Mouse (Mus musculus) neural tube, embryonic 14.5 days (tissue): ENCODE results near the gene Tmem60. TPM values are rescaled to one million over a fixed set of nuclear protein-coding genes. Genes with fewer than 3 reads are reported as not detected.
A peak's percentile ranks its signal among the peaks of the same experiment; 100 is the strongest.

Experiments used
- ATAC-seq: fragments of 200-750 bp; cut with Nextera tagmentation; 2 replicates; pipeline ENCODE4 v1.8.0; 2017; ENCODE audit warnings: low read depth, mild to moderate bottlenecking, moderate TSS enrichment, moderate library complexity
- H3K27ac ChIP-seq: fragments of 300-500 bp; sonication (generic); 2 replicates; pipeline ENCODE4 v1.5.1; 2014; ENCODE audit warnings: low read depth, mild to moderate bottlenecking, control low read depth, low read length, moderate library complexity, mixed read lengths
- H3K27me3 ChIP-seq: fragments of 300-500 bp; sonication (generic); 2 replicates; pipeline ENCODE4 v1.6.1; 2014; ENCODE audit warnings: low read length; ENCODE audit not compliant: control insufficient read depth, insufficient read depth
- H3K36me3 ChIP-seq: fragments of 300-500 bp; sonication (generic); 2 replicates; pipeline ENCODE4 v1.6.1; 2014; ENCODE audit warnings: low read length, mixed read lengths; ENCODE audit not compliant: control insufficient read depth, insufficient read depth
- H3K4me1 ChIP-seq: fragments of 300-500 bp; sonication (generic); 2 replicates; pipeline ENCODE4 v1.6.1; 2014; ENCODE audit warnings: low read length; ENCODE audit not compliant: control insufficient read depth, insufficient read depth
- H3K4me2 ChIP-seq: fragments of 300-500 bp; sonication (generic); 2 replicates; pipeline ENCODE4 v1.6.1; 2014; ENCODE audit warnings: mild to moderate bottlenecking, low read depth, low read length, control low read depth
- H3K4me3 ChIP-seq: fragments of 300-500 bp; sonication (generic); 2 replicates; pipeline ENCODE4 v1.5.1; 2014; ENCODE audit warnings: low read depth, low read length, control low read depth, mixed read lengths
- H3K9ac ChIP-seq: fragments of 300-500 bp; sonication (generic); replicated peaks from 2 replicates; pipeline ENCODE4 v1.6.1; 2014; ENCODE audit warnings: low read depth, mild to moderate bottlenecking, control low read depth, low read length, mixed read lengths
- H3K9me3 ChIP-seq: fragments of 300-500 bp; sonication (generic); 2 replicates; pipeline ENCODE4 v1.6.1; 2016; ENCODE audit warnings: low read length; ENCODE audit not compliant: control insufficient read depth
- WGBS: fragments of 180-500 bp; shearing (Covaris S2); extraction: QIAGEN DNeasy Blood & Tissue Kit; methylation state at CpG from one replicate; pipeline ENCODE4 v1.1.7; 2014; 5-methylcytosine and 5-hydroxymethylcytosine counted together
- polyA plus RNA-seq: library from polyadenylated mRNA; unstranded; fragments of >200 nt; fragmentation: Nextera tagmentation; extraction: Ambion mirVana; gene quantifications from 2 replicates; pipeline ENCODE4 v1.2.1, GENCODE M21; 2014

Tmem60 gene
- polyA plus RNA-seq, 1 experiment from 2014 or later, result 77.9 TPM

DNA sequence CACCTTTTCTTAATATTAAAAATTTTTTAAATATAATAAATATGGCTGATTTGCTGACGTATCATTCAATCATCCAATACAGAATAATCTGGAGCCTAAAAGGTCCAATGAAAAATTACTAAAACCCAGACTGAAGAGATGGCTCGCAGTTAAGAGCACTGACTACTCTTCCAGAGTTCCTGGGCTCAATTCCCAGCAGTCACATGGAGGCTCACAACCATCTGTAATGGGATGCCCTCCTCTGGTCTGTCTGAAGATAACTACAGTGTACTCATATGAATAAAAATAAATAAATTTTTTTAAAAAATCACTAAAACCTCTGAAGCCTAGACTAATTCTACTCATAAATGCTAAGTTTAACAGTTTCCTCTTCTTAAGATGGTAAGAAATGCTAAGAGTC, 20.1 kb upstream of the Tmem60 start:
- H3K27me3 ChIP-seq, result no peaks in the 10 kb centered on the region
- no peak overlapping the region for H3K4me3 ChIP-seq
- no peak overlapping the region for H3K27ac ChIP-seq
- no peaks in the 10 kb centered on the region for H3K4me1 ChIP-seq
- no peaks in the 10 kb centered on the region for H3K36me3 ChIP-seq
- WGBS, result 96% methylated on average over 2 of the region's 2 CpGs
- no peak for ATAC-seq
- H3K4me2 ChIP-seq, result no peak overlapping the region
- H3K9ac ChIP-seq, result no peak overlapping the region
- H3K9me3 ChIP-seq, result no peaks in the 10 kb centered on the region

DNA sequence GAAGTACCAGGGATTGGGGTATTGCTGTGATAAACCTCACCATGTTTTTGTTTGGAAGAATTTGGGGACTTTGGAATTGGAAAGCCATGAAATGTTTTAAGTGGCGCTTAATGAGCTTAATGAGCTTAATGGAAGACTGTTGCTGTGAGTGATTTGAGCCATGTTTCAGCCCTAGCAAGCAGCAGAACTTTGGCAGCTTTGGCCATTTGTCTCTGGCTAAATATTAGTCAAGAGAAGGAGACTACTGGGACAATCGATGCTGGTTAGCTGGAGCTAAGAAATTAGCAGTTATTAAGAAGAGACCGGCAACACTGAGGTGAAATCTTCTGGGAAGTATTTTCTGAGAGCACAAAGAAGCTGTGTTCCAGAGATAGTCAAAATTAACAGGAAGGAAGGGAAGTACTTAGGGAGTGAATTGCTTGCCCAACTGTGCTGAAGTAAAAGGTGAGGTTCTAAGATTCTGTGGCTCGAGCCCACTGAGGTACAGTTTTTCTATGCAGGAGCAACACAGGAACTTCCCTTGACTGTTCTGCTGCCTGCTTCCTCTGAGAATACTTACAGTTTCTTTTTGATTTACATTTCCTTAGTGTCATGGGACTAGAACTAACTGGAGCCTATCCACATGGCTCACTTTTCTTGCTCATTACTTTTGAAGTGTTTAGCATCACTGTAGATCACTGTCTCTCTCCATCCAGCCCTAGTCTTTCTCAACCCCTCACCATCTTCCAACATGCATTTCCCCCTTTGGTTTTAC, 17.6 kb upstream of the Tmem60 start:
- 75% methylated on average over 4 of the region's 4 CpGs for WGBS
- Histone ChIP-seq H3K4me1 (no peaks in the 10 kb centered on the region), H3K4me3 (no peak overlapping the region), H3K9me3 (no peaks in the 10 kb centered on the region), H3K36me3 (no peaks in the 10 kb centered on the region), H3K27me3 (no peaks in the 10 kb centered on the region), H3K9ac (no peak overlapping the region), H3K4me2 (no peak overlapping the region), H3K27ac (no peak overlapping the region)
- no peak for ATAC-seq

DNA sequence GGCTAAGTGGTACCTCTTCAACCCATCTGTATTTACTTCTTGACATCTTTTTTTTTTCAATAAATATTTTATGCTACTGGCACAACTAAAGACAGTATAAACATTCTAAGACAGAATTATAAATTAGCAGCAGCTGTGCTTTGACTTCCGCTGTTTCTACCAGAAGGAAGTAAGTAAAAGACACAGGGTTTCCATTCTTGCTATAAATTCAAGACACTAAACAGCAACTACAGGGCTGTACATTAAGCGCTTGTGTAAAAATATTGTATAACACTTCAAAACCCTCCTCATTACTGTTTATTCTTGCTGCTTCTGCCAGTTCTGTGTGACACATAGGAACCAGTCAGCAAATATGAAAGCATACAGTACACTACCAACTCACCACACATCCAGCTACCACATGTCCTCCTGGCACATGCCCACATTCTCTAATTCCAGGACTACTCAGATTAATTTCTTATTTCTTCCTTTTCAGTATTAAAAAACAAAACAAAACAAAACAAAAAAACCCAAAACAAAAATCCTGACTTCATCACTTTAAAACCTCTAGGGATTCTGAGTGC, 16.7 kb upstream of the Tmem60 start:
- H3K4me3 ChIP-seq, result no peak overlapping the region
- no peak overlapping the region for H3K27ac ChIP-seq
- no peaks in the 10 kb centered on the region for H3K27me3 ChIP-seq
- no peak overlapping the region for H3K9ac ChIP-seq
- no peak for ATAC-seq
- no peaks in the 10 kb centered on the region for H3K36me3 ChIP-seq
- WGBS, result 89% methylated on average over 2 of the region's 2 CpGs
- no peak overlapping the region for H3K4me2 ChIP-seq
- H3K9me3 ChIP-seq, result no peaks in the 10 kb centered on the region
- no peaks in the 10 kb centered on the region for H3K4me1 ChIP-seq

DNA sequence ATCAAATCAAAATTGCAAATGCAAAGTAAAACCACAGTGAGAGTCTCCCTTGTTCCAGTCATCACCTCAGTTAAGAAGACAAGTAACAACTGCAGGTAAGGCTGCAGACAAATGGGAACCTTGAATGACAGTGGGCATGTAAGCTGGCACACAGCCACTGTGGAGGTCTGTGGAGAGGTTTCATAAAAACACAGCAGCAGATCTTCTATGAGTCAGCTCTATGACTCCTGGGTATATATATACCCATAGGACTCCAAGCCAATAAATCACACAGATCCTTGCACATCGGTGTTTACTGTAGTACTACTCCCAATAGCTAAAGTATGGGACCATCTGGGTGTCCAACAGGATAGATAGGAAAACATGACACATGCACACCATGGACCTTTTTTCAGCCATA, 8.8 kb upstream of the Tmem60 start:
- no peaks in the 10 kb centered on the region for H3K27me3 ChIP-seq
- no peak for ATAC-seq
- no peak overlapping the region for H3K27ac ChIP-seq
- no peak overlapping the region for H3K9ac ChIP-seq
- H3K9me3 ChIP-seq, result no peaks in the 10 kb centered on the region
- no peaks in the 10 kb centered on the region for H3K4me1 ChIP-seq
- H3K4me2 ChIP-seq, result no peak overlapping the region
- H3K36me3 ChIP-seq, result no peaks in the 10 kb centered on the region
- H3K4me3 ChIP-seq, result no peak overlapping the region
- WGBS, result 67% methylated on average over 1 of the region's 1 CpGs

DNA sequence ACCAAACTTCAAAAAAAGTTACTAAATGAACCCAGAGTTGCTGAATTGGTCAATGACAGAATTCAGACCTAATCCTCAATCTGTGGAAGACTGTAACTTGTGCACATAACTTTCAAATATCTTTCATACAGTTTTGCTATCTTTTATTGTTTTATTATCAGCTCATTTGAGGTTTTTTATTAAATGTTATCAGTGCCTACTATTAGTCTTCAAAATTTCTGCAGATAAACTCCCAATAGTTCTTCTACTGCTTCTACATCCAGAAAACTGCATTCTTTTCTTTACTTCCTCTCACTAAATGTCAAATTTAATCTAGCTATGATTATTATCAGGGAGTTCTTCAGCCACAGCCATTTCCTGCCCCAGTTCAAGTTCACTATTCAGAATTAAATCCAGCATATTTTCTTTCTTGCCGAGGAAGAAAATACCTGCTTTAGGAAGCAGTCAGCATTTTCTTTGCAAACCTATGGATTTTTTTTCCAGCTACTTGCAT, 5.0 kb upstream of the Tmem60 start:
- no peak overlapping the region for H3K9ac ChIP-seq
- H3K9me3 ChIP-seq, result no peaks in the 10 kb centered on the region
- no peaks in the 10 kb centered on the region for H3K27me3 ChIP-seq
- no peak overlapping the region for H3K27ac ChIP-seq
- H3K4me1 ChIP-seq, result peaks cover 5% of the 10 kb centered on the region; the same call in 1 of the 2 replicates
- H3K4me3 ChIP-seq, result no peak overlapping the region
- H3K4me2 ChIP-seq, result no peak overlapping the region
- WGBS, result 92% methylated on average over 1 of the region's 1 CpGs
- no peak for ATAC-seq
- no peaks in the 10 kb centered on the region for H3K36me3 ChIP-seq

DNA sequence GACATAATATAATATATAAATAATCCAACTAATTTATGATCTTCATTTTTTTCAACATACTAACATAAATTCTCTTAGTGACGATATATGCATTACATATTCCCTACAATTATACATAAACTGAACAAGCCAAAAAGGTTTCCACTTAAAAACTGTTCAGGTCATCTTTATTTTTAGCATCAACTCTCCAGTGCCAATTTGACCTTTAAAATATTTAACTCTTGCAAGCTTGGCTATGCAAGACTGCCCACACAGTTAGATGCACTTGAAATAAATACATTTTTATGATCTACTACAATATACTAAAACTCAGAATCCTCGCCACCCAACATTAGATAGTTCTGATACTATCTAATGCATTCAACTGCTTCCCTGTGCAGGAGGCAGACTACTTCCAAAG, 1.6 kb upstream of the Tmem60 start:
- WGBS, result 70% methylated on average over 2 of the region's 2 CpGs
- Histone ChIP-seq H3K9me3 (no peaks in the 10 kb centered on the region), H3K36me3 (no peaks in the 10 kb centered on the region), H3K27me3 (no peaks in the 10 kb centered on the region), H3K4me3 (peak overlapping the region; percentile 80), H3K9ac (no peak overlapping the region), H3K4me1 (peaks cover 20% of the 10 kb centered on the region), H3K27ac (no peak overlapping the region), H3K4me2 (peak overlapping the region; percentile 57)
- ATAC-seq, result no peak

DNA sequence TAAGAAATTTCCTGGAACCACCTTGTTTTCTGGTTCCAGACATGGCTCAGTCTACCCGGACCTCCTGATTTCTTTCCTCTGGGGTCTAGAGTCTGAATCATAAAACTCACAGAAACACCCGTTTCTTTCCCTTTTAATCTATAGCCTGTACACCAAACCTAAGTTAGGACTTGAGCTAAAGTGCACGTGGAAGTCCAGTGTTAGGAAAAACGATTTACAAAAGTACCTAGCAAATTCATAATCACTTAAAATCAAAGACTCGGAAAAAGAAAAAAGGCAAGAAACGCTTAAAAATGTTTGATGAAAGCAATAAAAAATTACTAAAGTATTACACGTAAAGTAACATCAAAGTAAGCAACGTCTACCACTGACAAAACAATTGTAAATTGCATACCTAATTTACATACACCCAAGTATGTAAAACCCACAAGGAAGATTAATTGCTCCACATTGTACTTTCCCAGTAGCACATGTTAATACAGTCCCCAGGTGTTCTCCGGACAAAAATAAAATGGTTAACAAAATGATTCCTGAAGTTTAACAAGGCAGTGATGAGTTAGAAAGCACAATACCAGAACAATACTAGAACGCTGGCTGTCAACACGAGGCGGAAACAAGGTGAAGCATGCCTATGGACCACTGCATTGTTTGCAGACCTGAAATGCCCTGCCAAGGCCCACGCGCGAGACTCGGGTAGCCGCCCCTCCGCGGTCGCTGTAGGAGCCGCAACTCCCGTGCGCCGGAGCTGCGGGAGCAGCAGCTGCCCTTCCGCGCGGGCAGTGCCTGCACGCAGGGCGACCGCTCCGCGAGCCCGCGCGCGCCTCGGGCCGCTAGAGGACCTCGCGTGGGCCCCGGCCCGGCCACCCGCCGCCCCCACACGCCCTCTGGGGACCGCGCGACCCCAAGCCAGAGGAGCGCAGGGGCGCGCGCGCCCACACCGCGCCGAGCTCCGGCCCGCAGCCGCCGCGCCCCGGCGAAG, 905 bp upstream of the Tmem60 start:
- peak; percentile 45 for ATAC-seq
- Histone ChIP-seq H3K27ac (peak overlapping the region; percentile 95), H3K27me3 (no peaks in the 10 kb centered on the region), H3K9me3 (no peaks in the 10 kb centered on the region), H3K36me3 (no peaks in the 10 kb centered on the region), H3K4me2 (peak overlapping the region; percentile 57), H3K4me3 (peak overlapping the region; percentile 80), H3K9ac (peak overlapping the region; percentile 83), H3K4me1 (peaks cover 20% of the 10 kb centered on the region)
- 4% methylated on average over 39 of the region's 64 CpGs for WGBS

DNA sequence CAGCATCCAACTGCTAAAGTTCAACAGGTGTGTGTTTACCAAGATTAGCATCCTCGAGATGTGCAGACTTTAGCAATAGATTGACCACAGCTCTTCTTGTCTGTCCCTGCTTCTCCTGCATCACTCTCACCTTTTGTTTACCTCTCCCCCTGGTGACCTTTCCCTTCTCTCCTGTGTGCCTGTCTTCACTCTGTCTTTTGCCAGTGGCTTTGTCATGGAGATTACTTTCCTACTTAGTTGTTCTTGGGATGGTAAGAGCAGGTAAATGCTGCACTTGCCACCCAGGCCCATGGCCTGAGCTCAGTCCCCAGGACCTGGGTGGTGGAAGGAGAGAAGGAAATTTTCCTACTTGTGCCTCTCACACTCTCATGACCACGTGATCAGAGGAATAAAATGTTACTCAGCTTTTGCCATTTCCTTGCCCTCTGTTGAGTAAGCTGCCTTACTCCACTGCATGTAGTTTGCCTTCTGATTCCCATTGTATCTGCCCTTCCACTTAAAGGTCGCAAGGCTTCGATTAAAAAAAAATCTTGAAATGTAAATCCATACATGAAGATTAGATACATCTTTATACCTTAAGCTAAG, 2.1 kb downstream of the Tmem60 start:
- H3K27ac ChIP-seq, result no peak overlapping the region
- H3K27me3 ChIP-seq, result no peaks in the 10 kb centered on the region
- H3K9ac ChIP-seq, result no peak overlapping the region
- H3K9me3 ChIP-seq, result no peaks in the 10 kb centered on the region
- ATAC-seq, result no peak
- H3K4me1 ChIP-seq, result peaks cover 20% of the 10 kb centered on the region
- WGBS, result 86% methylated on average over 4 of the region's 4 CpGs
- no peaks in the 10 kb centered on the region for H3K36me3 ChIP-seq
- H3K4me2 ChIP-seq, result peak overlapping the region; percentile 79; the same call in 1 of the 2 replicates
- H3K4me3 ChIP-seq, result no peak overlapping the region
